1 mouse cellular context compared by ENCODE assay signal in genomic region chr8:83901566-83902485, GRCm38 (mm10).
TF ChIP-seq lines count a peak whose summit lies in the region.

No protein-coding gene starts in this region.

TF ChIP-seq in CH12.LX, 34 proteins besides CTCF, POLR2A, EP300 and RAD21:
- TF ChIP-seq NRF1 (IDR thresholded peaks at IDR 0.05; ENCODE audit: low read depth, low read length): peak; percentile 39; the same call in 1 of the 2 replicates
- no peak for TF ChIP-seq BHLHE40 (IDR thresholded peaks at IDR 0.05; ENCODE audit: low read depth, low read length)
